Mouse (Mus musculus): ENCODE data around the gene Mmel1. TPM values are rescaled to one million over a fixed set of nuclear protein-coding genes. Genes with fewer than 3 reads are reported as not detected.

Mmel1 gene
- polyA plus RNA-seq, 1 experiment from 2014 or later: not detected

- DNase-seq (ENCODE audit: low spot score): no peak
- ATAC-seq (ENCODE audit: insufficient number of reproducible peaks, low FRiP score, low TSS enrichment, low read depth): no peak
- no peaks in the 10 kb centered on the region for H3K9me3 ChIP-seq (ENCODE audit: control insufficient read depth, low read length)
- H3K9ac ChIP-seq (ENCODE audit: low read length): no peak overlapping the region
- 0 out of 2 replicates have a peak, but pooled peaks cover 5% of the 10 kb centered on the region for H3K27me3 ChIP-seq (ENCODE audit: control insufficient read depth, insufficient read depth, low read length)
- no peaks in the 10 kb centered on the region for H3K4me1 ChIP-seq (ENCODE audit: control insufficient read depth, insufficient read depth, low read length)
- no peak overlapping the region for H3K4me2 ChIP-seq (ENCODE audit: low read depth, severe bottlenecking)
- H3K4me3 ChIP-seq (ENCODE audit: low read depth, low read length): no peak overlapping the region
- WGBS: 87% methylated on average over 4 of the region's 4 CpGs
- no peak overlapping the region for H3K27ac ChIP-seq (replicated peaks; ENCODE audit: low read depth, low read length)
- H3K36me3 ChIP-seq (ENCODE audit: control insufficient read depth, insufficient read depth, low read length): no peaks in the 10 kb centered on the region
These were observed 1.3 kb downstream of the Mmel1 start for GRCm38 (mm10) chr4:154870721-154871120.

DNA sequence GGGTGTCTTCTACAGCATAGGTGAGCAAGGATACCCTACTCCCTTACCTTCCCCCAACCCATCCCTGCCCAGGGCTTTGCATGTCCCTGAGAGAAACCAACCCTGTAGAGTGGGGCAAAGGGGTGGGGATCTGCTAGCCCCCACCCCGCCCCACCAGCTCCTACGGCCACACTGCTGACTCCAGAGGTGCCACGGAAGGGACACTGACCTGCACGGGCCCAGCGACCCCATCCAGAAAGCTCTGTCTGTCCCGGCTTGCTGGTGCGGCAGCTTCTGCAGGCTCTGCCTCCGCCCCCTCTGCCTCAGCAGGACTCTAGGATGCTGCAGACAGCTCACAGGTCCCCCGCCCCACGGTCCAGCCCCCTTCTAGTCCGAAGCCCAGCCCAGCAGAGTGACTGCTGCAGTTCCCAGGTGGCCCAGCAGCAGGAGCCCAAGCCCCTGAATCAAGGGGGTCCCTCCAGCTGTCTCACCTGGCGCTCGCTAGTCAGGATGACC, 2.4 kb downstream of the Mmel1 start:
- peak; percentile 51 for ATAC-seq (ENCODE audit: insufficient number of reproducible peaks, low FRiP score, low TSS enrichment, low read depth)
- peak overlapping the region; percentile 10; the same call in 1 of the 2 replicates for H3K4me3 ChIP-seq (ENCODE audit: low read depth, low read length)
- DNase-seq (ENCODE audit: low spot score): peak; percentile 70
- 0 out of 2 replicates have a peak, but pooled peaks cover 5% of the 10 kb centered on the region for H3K27me3 ChIP-seq (ENCODE audit: control insufficient read depth, insufficient read depth, low read length)
- no peaks in the 10 kb centered on the region for H3K4me1 ChIP-seq (ENCODE audit: control insufficient read depth, insufficient read depth, low read length)
- 3% methylated on average over 13 of the region's 13 CpGs for WGBS
- H3K4me2 ChIP-seq (ENCODE audit: low read depth, severe bottlenecking): peak overlapping the region; percentile 34; the same call in 1 of the 2 replicates
- 0 out of 2 replicates have a peak overlapping the region, but pooled peaks have one; percentile 8 for H3K9ac ChIP-seq (ENCODE audit: low read length)
- H3K36me3 ChIP-seq (ENCODE audit: control insufficient read depth, insufficient read depth, low read length): no peaks in the 10 kb centered on the region
- H3K9me3 ChIP-seq (ENCODE audit: control insufficient read depth, low read length): no peaks in the 10 kb centered on the region
- H3K27ac ChIP-seq (replicated peaks; ENCODE audit: low read depth, low read length): no peak overlapping the region

GRCm38 (mm10) chr4:154873186-154873585, 3.8 kb downstream of the Mmel1 start:
- H3K4me2 ChIP-seq (ENCODE audit: low read depth, severe bottlenecking): no peak overlapping the region
- H3K4me1 ChIP-seq (ENCODE audit: control insufficient read depth, insufficient read depth, low read length): no peaks in the 10 kb centered on the region
- no peak overlapping the region for H3K4me3 ChIP-seq (ENCODE audit: low read depth, low read length)
- 0 out of 2 replicates have a peak, but pooled peaks cover 5% of the 10 kb centered on the region for H3K27me3 ChIP-seq (ENCODE audit: control insufficient read depth, insufficient read depth, low read length)
- DNase-seq (ENCODE audit: low spot score) (no peak), ATAC-seq (ENCODE audit: insufficient number of reproducible peaks, low FRiP score, low TSS enrichment, low read depth) (no peak)
- no peaks in the 10 kb centered on the region for H3K36me3 ChIP-seq (ENCODE audit: control insufficient read depth, insufficient read depth, low read length)
- 71% methylated on average over 6 of the region's 6 CpGs for WGBS
- no peaks in the 10 kb centered on the region for H3K9me3 ChIP-seq (ENCODE audit: control insufficient read depth, low read length)
- no peak overlapping the region for H3K9ac ChIP-seq (ENCODE audit: low read length)
- no peak overlapping the region for H3K27ac ChIP-seq (replicated peaks; ENCODE audit: low read depth, low read length)

GRCm38 (mm10) chr4:154877864-154878548, 8.6 kb downstream of the Mmel1 start:
- peak; percentile 99 for DNase-seq (ENCODE audit: low spot score)
- no peaks in the 10 kb centered on the region for H3K4me1 ChIP-seq (ENCODE audit: control insufficient read depth, insufficient read depth, low read length)
- H3K27ac ChIP-seq (replicated peaks; ENCODE audit: low read depth, low read length): no peak overlapping the region; the same call in 1 of the 2 replicates
- ATAC-seq (ENCODE audit: insufficient number of reproducible peaks, low FRiP score, low TSS enrichment, low read depth): peak; percentile 94
- 12% methylated on average over 18 of the region's 18 CpGs for WGBS
- H3K9ac ChIP-seq (ENCODE audit: low read length): no peak overlapping the region
- H3K4me3 ChIP-seq (ENCODE audit: low read depth, low read length): peak overlapping the region; percentile 17
- no peaks in the 10 kb centered on the region for H3K9me3 ChIP-seq (ENCODE audit: control insufficient read depth, low read length)
- H3K27me3 ChIP-seq (ENCODE audit: control insufficient read depth, insufficient read depth, low read length): no peaks in the 10 kb centered on the region
- peak overlapping the region; percentile 46 for H3K4me2 ChIP-seq (ENCODE audit: low read depth, severe bottlenecking)
- H3K36me3 ChIP-seq (ENCODE audit: control insufficient read depth, insufficient read depth, low read length): no peaks in the 10 kb centered on the region

DNA sequence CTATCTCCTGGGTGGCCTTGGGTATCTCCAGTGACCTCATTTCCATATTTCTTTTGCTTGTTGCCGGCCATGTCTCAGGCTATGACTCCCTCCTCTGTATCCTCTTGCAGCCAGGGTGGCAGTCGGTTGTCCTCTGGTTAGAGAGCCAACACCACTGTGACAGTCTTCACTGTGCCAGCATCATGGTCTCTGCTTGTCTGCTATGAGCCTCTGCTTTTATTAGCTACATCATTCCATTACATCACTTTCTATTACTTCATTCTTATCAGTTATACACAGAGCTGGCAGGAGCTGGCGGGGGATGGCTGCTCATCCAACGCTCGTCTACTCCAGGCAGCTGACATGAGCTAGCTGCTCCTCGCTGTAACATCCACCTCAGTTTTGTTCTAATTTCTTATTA, 11.3 kb downstream of the Mmel1 start:
- Histone ChIP-seq H3K27me3 (ENCODE audit: control insufficient read depth, insufficient read depth, low read length) (no peaks in the 10 kb centered on the region), H3K9ac (ENCODE audit: low read length) (no peak overlapping the region), H3K9me3 (ENCODE audit: control insufficient read depth, low read length) (no peaks in the 10 kb centered on the region), H3K4me3 (ENCODE audit: low read depth, low read length) (no peak overlapping the region), H3K4me2 (ENCODE audit: low read depth, severe bottlenecking) (no peak overlapping the region), H3K4me1 (ENCODE audit: control insufficient read depth, insufficient read depth, low read length) (no peaks in the 10 kb centered on the region), H3K27ac (replicated peaks; ENCODE audit: low read depth, low read length) (no peak overlapping the region), H3K36me3 (ENCODE audit: control insufficient read depth, insufficient read depth, low read length) (no peaks in the 10 kb centered on the region)
- ATAC-seq (ENCODE audit: insufficient number of reproducible peaks, low FRiP score, low TSS enrichment, low read depth): no peak
- 89% methylated on average over 6 of the region's 6 CpGs for WGBS
- no peak for DNase-seq (ENCODE audit: low spot score)

GRCm38 (mm10) chr4:154882014-154882659, 12.8 kb downstream of the Mmel1 start:
- 32% methylated on average over 14 of the region's 14 CpGs for WGBS
- DNase-seq (ENCODE audit: low spot score) (no peak), ATAC-seq (ENCODE audit: insufficient number of reproducible peaks, low FRiP score, low TSS enrichment, low read depth) (no peak)
- Histone ChIP-seq H3K9me3 (ENCODE audit: control insufficient read depth, low read length) (no peaks in the 10 kb centered on the region), H3K36me3 (ENCODE audit: control insufficient read depth, insufficient read depth, low read length) (no peaks in the 10 kb centered on the region), H3K4me3 (ENCODE audit: low read depth, low read length) (no peak overlapping the region), H3K4me1 (ENCODE audit: control insufficient read depth, insufficient read depth, low read length) (no peaks in the 10 kb centered on the region), H3K9ac (ENCODE audit: low read length) (no peak overlapping the region), H3K4me2 (ENCODE audit: low read depth, severe bottlenecking) (no peak overlapping the region), H3K27me3 (ENCODE audit: control insufficient read depth, insufficient read depth, low read length) (no peaks in the 10 kb centered on the region), H3K27ac (replicated peaks; ENCODE audit: low read depth, low read length) (no peak overlapping the region)

- ATAC-seq (ENCODE audit: insufficient number of reproducible peaks, low FRiP score, low TSS enrichment, low read depth) (no peak), DNase-seq (ENCODE audit: low spot score) (no peak)
- Histone ChIP-seq H3K27ac (replicated peaks; ENCODE audit: low read depth, low read length) (no peak overlapping the region), H3K27me3 (ENCODE audit: control insufficient read depth, insufficient read depth, low read length) (no peaks in the 10 kb centered on the region), H3K4me1 (ENCODE audit: control insufficient read depth, insufficient read depth, low read length) (no peaks in the 10 kb centered on the region), H3K9me3 (ENCODE audit: control insufficient read depth, low read length) (no peaks in the 10 kb centered on the region), H3K36me3 (ENCODE audit: control insufficient read depth, insufficient read depth, low read length) (no peaks in the 10 kb centered on the region), H3K4me3 (ENCODE audit: low read depth, low read length) (no peak overlapping the region), H3K9ac (ENCODE audit: low read length) (no peak overlapping the region), H3K4me2 (ENCODE audit: low read depth, severe bottlenecking) (no peak overlapping the region)
- WGBS: 78% methylated on average over 11 of the region's 11 CpGs
These were observed 16.0 kb downstream of the Mmel1 start for GRCm38 (mm10) chr4:154885416-154885815.

DNA sequence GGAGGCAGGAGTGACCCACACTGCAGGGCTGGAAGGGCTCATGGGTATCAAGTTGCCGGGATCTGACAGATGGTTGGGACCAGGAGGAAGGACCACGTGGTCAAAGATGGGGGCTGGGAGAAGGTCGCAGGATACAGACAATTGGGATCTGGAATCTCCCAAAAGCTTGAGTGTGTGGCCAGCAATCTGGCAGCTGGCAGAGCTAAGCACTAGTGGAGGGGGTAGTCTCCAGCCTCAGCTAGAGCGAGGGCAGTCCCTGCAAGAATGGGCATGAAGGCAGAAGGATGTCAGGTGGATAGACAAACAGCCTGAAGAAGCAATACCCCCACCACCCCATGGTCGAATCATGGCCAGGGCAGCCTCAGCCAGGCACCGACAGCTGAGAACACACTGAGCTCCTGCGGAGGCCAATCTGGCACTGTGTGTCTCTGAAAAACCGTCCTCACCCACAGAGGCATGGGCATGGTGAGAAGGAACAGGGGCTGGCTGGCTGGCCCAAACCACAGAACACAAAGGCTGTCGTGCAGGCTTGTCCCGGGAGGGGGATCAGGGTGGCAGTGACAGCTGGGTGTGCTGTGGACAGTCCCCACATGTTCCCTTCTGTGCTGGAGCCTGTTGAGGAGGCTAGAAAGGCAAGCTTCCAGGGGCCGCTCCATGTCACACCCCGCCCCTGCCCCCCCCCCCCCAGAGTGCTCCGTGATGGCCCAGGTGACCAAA, 17.6 kb downstream of the Mmel1 start:
- H3K4me2 ChIP-seq (ENCODE audit: low read depth, severe bottlenecking): no peak overlapping the region
- H3K27ac ChIP-seq (replicated peaks; ENCODE audit: low read depth, low read length): no peak overlapping the region
- ATAC-seq (ENCODE audit: insufficient number of reproducible peaks, low FRiP score, low TSS enrichment, low read depth) (no peak), DNase-seq (ENCODE audit: low spot score) (no peak)
- no peaks in the 10 kb centered on the region for H3K9me3 ChIP-seq (ENCODE audit: control insufficient read depth, low read length)
- no peaks in the 10 kb centered on the region for H3K27me3 ChIP-seq (ENCODE audit: control insufficient read depth, insufficient read depth, low read length)
- H3K36me3 ChIP-seq (ENCODE audit: control insufficient read depth, insufficient read depth, low read length): no peaks in the 10 kb centered on the region
- no peaks in the 10 kb centered on the region for H3K4me1 ChIP-seq (ENCODE audit: control insufficient read depth, insufficient read depth, low read length)
- no peak overlapping the region for H3K9ac ChIP-seq (ENCODE audit: low read length)
- H3K4me3 ChIP-seq (ENCODE audit: low read depth, low read length): no peak overlapping the region
- WGBS: 69% methylated on average over 13 of the region's 13 CpGs

Measured in limb, embryonic 11.5 days (tissue).